Mouse (Mus musculus): ENCODE data around the gene Fam25c.
"Not testable (repeated sequence)": the region's sequence is repeated elsewhere in the genome, so short reads cannot be mapped to it uniquely, and the experiment has no call there.

The Fam25c gene

DNA sequence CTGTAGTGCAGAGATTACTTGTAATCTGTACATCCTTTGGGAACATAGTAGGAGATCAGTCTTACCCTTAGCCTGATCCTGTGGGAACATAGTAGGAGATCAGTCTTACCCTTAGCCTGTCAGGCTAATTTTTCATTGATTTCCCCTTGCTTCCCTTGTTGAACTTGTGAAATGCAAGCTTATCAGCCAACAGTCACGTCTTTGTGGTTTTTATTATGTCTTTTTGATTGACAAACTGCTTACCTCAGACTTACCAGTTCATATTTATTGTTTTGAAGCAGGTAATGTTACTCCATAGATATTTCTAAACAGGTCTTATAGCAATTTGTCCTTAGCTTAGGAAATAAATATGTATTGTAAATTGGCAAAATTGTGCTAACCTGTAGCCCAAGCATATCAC lies 27.6 kb downstream of the Fam25c start:
- DNase-seq (ENCODE audit: low read depth, low spot score), result no peak

DNA sequence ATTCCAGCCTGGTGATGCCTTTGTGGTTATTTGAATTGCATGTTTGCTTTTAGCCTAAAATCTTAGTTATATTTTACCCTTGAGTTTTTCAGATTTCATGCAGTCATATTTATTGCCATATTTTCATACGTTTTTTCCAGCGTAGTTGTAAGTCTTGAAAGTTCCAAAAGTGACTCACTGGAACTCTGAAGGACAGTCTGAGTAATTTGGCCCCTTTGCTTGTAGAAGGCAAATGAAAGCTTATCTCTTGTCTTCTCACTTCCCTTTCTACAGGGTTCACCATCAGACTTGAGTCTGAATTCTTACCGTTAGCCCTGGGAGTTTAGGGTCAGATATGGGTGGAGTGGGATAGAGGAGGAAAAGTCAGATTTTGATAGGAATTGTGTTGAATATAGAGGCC lies 28.6 kb downstream of the Fam25c start:
- DNase-seq (ENCODE audit: low read depth, low spot score), result no peak

DNA sequence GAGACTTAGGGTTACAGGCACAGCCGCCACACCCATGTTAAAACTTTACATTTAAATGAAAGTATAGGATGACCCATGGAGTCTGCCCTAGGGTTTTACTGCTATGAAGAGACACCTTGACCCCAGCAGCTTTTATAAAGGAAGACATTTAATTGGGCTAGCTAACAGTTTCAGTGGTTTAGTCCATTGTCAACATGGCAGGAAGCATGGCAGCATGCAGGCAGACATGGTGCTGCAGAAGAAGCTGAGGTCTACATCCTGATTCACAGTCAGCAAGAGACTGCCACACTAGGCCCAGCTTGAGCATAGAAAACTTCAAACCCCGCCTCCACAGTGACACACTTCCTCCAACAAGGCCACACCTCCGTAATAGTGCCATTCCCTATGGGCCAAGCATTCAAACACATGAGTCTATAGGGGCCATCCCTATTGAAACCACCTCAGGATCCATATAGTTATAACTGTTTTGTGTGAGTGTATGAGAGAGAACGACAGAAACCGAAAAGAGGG lies 31.6 kb downstream of the Fam25c start:
- DNase-seq (ENCODE audit: low read depth, low spot score), result peak; percentile 78

DNA sequence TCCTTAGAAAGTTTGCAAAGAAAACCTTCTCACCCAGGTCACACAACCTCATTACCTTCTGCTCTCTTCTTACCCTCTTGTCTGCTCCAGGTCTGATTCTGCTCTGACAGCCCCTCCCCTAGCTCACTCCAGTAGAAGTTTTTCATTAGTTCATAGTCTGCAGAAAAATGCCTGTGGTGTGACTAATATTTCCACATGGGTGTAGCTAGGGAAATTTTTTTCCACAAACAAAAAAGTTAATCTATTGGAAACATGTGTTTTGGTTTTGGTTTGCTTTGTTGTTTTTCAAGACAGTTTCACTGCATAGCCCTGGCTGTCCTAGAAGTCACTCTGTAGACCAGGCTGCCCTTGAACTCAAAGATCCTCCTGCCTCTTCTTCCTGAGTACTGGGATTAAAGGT lies 37.1 kb downstream of the Fam25c start:
- DNase-seq (ENCODE audit: low read depth, low spot score), result no peak

DNA sequence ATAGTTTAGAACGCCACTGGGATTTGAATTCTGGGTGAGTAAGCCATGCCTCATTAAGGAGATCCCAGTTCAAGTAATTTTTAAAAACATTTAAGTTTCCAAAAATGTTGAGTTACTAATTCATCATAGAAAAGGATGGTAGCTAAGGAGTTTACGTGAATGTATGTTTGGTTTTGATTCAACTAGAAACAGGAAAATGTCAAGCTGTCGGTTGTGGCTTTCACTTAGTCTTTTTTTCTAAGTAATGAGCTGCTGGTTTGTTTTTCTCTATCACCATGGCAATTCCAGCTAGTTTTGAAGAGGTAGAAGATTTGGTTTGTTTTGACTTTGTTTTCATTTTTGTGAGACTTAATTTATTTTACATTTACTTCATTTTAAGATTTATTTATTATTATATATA lies 37.8 kb downstream of the Fam25c start:
- DNase-seq (ENCODE audit: low read depth, low spot score), result no peak

DNA sequence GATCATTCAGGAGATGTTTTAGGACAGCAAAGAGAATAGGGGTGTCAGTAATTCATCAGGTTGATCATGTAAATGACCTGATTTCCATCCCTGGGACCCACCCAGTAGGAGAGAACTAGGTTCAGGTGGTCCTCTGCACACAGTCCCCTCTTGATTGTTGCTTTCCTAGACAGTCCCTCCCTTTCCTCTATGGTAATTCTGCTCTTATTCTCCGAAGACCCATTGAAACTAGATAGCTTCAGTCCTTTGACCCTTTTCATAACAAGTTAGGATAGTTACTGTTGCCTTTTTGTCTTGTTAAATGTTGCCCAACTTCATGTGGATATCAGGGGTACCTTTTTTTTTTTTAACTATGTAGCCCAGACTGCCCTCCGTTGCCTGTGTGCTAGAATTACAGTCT lies 38.9 kb downstream of the Fam25c start:
- DNase-seq (ENCODE audit: low read depth, low spot score), result peak; percentile 83

DNA sequence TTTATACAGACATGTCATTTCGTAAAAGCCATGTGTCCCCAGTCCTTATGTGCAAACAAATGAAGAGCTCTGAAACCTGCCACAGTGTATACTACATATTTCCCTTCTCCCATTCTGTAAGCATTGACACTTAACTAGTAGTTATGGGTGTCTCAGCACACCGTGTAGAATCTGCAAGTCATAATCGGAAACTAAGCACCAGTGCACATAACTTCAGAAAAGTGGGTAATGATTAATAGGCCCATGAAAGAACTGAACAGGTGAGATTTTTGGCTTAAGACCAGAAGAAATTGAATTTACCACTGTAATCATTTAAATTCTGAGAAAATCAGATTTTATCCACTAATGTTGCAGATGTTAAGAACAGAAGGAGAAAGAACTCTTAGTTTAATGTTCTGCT lies 40.4 kb downstream of the Fam25c start:
- DNase-seq (ENCODE audit: low read depth, low spot score), result no peak

DNA sequence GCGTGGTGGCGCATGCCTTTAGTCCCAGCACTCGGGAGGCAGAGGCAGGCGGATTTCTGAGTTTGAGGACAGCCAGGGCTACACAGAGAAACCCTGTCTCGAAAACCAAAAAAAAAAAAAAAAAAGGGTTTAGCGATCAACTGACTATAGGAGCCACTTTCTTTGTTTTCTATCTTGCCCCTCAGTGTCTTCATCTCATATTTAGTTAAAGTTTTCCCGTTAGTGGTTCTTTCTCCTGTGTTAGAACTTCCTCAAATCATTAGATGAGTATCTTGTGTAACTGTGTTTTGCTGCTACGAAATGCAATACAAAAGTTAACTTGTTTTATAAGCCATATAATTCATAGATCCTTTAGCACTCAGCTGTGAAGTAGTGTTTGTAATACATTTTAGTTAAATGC lies 40.9 kb downstream of the Fam25c start:
- DNase-seq (ENCODE audit: low read depth, low spot score), result not testable (repeated sequence)

DNA sequence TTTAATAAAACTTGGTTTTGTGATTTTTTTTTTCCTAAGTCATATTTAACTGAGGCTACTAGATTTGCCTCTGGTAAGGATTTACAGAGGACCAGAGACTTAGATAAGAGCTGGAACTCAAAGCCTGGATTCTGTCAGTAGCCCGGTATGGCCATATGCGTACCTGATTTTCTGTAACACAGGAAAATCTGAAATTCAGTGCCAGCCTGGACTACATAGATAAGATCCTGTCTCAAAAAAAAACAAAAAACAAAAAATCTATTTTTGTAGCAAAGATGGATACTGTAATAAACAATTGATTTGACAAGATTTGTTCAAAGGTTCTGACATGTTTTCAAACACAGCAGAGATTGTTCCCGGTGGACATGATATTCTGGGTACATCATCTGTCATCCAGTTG lies 41.6 kb downstream of the Fam25c start:
- no peak for DNase-seq (ENCODE audit: low read depth, low spot score)

DNA sequence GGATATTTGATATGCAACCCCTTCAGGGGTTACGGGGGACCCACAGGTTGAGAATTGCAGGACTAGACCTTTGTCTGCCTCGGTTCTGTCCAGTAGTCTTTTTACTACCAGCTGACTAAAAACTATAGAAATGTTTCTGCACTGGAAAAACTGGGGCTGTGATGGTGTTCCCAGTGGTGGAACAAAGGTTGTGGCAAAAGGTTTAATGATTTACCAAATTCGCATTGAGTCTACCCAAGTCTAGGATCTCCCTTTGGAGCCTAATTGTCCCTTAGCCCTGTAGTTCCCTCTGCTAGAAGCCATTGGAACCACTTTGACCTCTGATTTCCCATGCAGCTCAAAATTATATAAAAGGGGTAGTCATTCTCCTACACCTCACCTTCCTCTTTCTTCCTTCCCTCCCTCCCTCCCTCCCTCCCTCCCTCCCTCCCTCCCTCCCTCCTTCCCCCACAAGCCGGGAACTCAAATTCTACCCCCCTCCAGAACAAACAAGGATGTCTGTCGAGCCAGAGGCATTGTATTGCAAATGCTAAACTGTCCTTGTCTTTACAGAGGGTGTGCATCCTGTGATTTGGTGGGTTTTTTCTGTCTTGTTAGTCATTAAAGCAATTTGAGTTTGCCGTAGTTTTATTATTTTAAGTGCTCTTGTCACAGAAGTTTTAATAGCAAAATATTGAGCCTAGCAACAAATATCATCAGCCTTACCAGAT lies 42.7 kb downstream of the Fam25c start:
- peak; percentile 81 for DNase-seq (ENCODE audit: low read depth, low spot score)

DNA sequence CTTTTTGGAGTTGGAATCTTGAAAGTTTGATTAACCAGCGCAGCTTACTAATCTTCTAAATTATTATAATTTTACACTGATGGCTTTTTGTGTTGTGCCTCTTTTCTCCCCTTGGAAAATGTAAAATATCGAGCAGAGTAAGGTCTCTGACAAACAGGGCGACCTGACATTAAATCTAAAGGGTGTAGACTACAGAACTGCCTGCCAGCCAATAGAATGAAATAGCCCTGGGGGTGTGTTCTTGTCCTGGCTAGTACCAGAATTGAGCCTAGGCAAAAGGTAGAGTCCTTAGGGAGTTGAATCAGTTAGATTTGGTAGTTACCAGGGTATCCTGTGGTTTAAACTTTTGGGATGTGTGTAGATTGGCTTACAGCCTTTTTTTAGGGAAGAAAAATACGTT lies 43.5 kb downstream of the Fam25c start:
- DNase-seq (ENCODE audit: low read depth, low spot score), result peak; percentile 62

DNA sequence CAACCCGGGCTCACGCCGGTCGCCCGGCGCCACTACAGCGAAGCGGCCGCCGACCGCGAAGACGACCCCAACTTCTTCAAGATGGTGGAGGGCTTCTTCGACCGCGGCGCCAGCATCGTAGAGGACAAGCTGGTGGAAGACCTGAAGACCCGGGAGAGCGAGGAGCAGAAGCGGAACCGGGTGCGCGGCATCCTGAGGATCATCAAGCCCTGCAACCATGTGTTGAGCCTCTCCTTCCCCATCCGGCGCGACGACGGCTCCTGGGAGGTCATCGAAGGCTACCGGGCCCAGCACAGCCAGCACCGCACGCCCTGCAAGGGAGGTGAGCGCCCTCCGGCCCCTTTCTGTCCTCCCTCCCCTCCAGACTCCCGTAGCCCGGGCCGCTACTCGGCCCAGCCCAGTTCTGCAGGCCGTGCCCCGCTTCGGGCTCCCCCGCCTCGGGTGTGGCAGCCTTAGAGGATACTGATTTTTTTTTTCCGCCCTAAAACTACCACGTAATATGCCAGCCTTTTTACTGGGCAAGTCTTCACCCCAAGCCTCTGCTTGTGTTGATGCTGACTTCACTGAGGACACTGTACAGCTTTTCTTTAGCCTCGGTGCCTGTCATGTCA lies 44.1 kb downstream of the Fam25c start:
- peak; percentile 23 for DNase-seq (ENCODE audit: low read depth, low spot score)

DNA sequence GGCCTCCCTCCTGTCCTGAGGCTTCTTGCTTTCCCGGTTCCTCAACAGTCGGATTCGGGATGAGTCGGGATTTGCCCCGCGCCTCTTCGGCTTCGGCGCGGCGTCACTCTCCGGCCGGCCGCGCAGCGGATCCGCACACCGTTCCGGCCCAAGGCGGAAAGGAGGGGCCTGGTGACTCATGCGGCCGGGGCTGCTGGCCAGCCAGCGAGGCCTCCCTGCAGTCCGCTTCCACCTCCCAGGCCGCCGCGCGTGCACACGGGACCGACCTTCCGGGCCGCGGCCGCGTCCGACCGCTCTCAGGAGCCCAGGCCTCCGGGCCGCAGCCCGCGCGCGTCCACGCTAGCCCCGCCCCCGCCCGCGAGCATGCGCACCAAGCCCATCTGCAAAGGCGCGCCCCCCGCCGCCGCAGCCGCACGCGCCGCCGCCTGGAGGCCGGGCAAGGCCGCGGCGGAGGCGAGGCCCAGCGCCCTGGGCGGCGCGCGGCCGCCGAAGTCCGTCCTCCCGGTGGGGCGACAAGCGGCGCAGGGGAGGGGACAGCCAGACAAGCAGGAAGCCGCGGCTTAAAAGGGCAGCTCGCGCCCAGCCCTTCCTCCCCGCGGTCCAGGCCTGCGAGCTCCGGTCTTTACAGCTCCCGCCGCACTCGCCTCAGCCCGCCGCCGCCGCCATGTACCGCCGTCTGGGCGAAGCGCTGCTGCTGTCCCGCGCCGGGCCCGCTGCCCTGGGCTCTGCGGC lies 44.8 kb downstream of the Fam25c start, which contains the start of the genes Shld2 and Glud1:
Gene Shld2, minus strand, starts transcription at position 260 of the 732 bp plus-strand sequence.
Gene Glud1, plus strand, starts transcription at position 494 of the 732 bp plus-strand sequence.
- DNase-seq (ENCODE audit: low read depth, low spot score), result peak; percentile 90

DNA sequence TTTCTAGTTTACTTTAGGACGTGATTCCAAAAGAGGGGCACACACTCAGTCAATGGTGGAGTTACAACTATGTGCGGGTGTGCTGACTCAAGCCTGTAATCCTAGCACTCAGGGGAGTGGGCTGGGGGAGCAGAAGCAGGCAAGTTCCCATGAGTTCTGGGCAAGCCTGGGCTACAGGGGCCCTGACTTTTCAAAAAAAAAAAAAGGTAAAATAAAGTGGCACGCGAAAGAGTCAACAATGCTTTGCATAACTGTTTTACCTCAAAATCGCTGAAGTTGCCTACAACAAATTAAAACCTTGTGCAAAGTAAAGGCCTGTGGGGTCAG lies 45.4 kb downstream of the Fam25c start:
- peak; percentile 30 for DNase-seq (ENCODE audit: low read depth, low spot score)

DNA sequence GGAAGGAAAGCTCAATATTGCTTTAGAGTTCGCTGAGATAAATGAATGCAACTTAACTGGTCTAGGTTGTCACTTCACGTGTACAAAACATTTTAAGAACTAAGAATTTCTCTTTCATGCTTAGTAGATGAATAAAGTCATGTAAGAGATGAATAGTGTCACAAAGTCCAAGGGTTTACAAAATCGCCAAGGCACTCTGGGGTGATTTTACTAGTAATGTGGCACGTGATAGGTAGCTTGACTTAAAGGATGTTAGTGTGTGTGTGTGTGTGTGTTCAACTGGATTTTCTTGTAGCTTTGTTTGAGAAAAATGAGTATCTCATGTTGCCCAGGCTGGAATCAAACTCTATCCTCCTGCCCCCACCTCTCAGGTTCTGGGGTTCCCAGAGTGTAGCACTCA lies 46.0 kb downstream of the Fam25c start:
- DNase-seq (ENCODE audit: low read depth, low spot score), result no peak

DNA sequence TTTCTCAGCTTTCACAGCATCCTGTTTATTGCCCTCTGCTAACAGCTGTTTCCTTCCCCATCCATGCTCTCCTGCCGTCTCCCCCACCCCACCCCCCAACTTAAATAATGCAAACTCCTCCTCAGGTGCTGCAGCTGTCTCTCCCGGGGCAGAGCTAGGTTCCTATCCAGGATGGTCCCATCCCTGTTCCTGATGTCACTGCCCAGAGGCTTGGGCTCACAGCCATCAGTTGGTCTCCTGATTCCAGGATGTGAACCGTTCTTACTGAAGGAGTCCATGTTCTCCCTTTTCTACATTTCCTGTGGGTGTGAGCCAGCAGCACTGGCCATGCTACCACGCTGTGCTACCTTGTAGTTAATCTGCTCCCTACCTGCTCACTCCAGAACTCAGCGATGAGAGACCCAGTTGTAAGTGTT lies 52.0 kb downstream of the Fam25c start:
- peak; percentile 33 for DNase-seq (ENCODE audit: low read depth, low spot score)

DNA sequence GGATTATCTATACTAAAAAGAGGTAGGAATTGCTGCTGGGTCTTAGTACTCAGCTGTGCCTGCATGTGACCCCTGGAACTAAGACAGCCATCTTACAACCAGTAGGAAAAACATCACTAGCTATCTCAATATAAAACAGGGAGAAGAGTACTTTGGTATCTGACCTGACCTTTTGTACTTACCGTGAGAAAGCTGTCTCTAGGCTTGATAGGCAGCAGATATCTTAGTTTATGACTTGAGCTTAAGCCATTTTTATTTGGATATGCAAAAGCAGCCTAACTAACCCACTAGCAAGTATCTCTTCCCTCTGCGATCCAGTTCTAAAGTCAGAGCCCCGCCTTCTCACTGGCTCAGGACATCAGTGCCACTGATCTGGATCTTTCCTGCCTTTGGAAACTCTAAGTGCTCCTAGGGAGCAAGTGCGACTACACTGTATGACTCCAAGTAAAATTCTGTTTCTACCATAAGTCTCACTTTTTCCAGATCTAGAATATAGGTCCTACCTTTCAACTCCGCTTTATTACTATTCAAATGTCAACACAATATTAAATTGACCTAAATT lies 52.5 kb downstream of the Fam25c start:
- no peak for DNase-seq (ENCODE audit: low read depth, low spot score)
